Mouse (Mus musculus) induced T-regulatory cell, adult 2 months (primary cell): Measurements from ENCODE around the gene Sarm1.

Experiments
- DNase-seq: peaks from one replicate; pipeline ENCODE4 v3.0.0-alpha.2; 2012; ENCODE audit warnings: low read depth

Sarm1 gene

DNA sequence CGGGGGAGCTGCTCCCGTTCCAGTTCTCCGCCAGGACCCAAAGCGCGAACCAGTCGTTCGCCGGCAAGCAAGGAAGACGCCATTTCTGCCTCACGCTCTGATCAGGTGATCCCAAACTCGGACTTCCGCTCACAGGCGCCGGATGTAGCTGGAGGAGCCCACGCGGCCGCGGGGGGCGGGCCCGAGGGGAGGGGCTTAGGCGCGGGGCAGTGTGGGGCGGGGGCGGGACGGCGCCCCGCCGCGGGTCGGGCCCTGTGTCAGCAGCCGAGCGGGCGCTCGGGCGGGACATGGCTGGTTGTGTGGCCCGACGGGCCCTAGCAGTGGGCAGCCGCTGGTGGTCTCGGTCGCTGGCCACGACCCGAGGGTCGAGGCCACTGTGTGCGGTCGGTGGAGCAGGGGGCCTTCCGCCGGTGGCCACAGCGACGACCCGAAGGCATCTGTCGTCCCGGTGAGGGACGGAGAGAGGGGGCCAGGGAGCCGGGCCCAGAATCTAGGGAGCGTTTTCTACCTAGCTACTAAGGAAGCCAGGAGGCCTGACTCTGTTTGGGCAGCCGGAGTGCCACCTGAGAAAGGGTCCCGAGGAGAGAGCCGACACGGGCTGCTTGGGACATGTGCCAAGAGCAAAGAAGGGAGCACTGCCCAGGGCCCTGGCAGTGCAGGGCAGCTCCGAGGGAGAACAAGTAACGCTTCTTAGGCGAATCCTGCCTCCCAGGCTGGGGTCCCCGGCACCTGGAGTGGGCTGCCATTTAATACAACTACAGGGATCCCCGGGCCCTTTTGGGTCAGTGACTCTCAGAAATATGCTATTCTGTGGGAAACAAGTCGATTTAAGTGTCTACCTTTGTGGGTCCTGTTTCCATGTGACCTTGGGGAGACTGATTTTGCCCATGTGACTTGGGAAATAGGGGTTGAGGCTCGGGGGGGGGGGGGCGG lies 14.7 kb upstream of the Sarm1 start, which contains the start of the genes Tmem199 and Poldip2:
TSS of gene Tmem199 (minus strand) at position 148 of the 933 bp plus-strand sequence.
TSS of gene Poldip2 (plus strand) at position 169 of the 933 bp plus-strand sequence.
- DNase-seq: peak; percentile 96

DNA sequence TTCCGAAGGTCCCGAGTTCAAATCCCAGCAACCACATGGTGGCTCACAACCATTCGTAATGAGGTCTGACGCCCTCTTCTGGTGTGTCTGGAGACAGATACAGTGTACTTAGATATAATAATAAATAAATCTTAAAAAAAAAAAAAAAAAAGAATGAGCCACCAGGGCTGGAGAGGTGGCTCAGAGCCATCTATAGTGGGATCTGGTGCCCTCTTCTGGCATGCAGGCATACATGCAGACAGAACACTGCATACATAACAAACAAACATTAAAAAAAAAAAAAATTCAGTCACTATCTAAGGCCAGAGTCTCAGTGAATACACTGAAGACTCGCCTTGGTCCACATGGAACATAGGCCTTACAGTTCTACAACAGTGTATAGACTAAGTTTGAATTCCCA lies 11.6 kb upstream of the Sarm1 start:
- DNase-seq: peak; percentile 65

DNA sequence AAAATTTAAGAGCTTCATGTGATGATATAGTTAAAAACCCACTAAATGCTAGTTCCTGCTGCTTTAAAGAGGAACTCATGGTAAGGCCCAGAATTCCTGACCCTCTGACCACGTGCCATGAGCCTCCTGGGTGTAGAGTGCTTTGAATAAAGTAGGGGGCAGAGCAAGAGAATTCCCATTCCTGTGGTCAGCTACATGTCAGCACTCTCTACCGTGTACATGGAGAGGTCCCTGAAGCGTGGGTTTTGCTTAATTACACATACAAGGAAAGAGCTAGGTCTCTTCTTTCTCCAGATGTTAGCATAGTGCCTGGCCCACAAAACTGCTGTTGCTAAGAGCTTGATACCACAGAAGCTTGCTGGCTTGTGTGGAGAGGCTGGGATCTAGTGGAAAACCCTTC lies 7.9 kb upstream of the Sarm1 start:
- no peak for DNase-seq

DNA sequence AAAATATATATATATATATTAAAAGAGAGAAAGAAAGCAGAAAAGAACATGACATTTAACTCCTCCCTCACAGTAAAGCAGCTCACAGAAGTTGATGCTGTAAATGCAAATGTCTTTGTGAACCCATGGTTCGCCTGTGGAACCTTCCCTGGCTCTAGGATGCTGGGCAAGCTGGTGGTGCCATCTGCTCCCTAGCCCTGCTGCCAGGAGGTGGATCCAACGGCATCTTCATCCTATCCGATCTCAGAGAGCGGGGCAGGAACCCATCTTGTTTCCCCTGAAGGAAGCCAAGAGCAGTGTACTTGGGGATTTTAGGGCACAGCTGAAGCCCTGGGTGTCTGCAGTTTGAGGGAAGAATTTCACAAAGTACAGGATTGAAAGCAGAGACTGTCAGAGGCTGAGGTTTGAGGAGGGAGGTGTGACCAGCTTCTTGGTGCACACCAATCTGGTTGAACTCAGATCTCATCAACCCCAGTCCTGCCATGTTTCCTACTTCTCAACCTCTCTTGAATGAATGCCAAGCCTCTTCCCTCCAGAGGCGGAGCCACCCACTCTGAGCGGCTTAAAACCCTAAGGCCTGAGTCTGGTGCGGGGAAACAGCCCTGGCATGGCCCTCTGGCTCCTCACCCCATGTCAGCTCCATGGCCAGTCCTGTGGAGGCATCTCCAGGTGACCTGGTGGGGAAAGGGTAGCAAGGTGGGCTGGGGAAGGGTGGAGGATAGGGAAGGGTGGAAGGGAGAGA lies 5.5 kb upstream of the Sarm1 start, which contains the start of gene Sebox:
TSS of gene Sebox (plus strand) at position 539 of the 742 bp plus-strand sequence.
- DNase-seq: no peak

DNA sequence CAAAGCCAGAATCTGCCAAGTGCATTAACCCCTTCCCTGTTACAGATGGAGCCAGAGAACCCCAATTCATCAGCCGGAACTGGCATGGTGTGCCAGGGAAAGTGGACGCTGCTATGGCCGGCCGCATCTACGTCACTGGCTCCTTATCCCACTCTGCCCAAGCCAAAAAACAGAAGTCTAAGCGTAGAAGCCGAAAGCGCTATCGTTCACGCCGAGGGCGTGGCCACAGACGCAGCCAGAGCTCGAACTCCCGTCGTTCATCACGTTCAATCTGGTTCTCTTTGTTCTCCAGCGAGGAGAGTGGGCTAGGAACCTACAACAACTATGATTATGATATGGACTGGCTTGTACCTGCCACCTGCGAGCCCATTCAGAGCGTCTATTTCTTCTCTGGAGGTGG lies 4.0 kb upstream of the Sarm1 start:
- no peak for DNase-seq

DNA sequence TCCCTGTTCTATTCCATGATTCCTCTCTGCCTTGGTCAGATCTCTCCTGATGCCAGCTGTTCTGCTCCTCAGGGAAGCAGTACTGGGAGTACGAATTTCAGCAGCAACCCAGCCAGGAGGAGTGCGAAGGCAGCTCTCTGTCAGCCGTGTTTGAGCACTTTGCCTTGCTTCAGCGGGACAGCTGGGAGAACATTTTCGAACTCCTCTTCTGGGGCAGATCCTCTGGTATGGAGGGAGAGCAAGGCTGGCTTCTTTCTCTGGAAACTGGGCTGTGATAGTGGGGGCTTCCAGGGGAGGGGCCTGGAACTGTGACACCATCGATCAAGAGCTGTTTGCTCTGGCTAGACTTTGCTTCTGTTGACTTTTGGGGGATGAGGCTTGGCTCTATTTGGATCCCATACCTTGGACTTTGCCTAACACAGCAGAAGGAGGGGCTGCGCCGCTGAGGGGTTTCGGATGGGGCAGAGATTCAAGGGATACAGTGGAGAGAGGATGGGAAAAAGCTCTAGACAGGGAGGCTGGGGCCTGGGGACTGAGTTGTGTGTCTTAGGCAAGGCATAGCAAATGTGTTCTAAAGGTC lies 3.2 kb upstream of the Sarm1 start:
- DNase-seq: no peak

DNA sequence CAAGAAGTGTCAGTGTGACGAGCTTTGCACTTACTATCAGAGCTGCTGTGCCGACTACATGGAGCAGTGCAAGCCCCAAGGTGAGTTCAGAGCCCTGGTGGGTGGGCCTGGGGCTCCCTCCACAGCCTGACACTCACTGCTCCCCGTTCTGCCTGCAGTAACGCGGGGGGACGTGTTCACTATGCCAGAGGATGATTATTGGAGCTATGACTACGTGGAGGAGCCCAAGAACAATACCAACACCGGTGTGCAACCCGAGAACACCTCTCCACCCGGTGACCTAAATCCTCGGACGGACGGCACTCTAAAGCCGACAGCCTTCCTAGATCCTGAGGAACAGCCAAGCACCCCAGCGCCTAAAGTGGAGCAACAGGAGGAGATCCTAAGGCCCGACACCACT lies 2.0 kb upstream of the Sarm1 start:
- DNase-seq: no peak

DNA sequence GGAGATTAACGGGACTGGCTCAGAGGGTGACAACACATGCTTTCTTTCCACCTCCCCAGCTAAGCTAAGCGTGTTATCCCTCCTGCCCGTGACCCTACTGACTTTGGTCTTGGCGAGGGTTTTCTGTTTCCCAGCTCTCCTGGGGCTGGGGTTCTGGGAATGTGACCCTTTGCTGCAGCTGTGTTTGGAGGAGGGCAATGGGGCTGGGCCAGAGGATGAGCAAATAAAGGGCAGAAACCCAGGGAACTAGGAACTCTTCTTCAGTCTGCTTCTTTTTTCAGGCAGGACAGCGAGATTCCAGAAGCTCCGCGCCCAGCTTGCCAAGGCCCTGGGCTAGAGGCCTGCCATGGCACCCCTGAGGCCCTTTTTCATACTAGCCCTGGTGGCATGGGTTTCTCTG lies 1.4 kb upstream of the Sarm1 start, which contains the start of gene Vtn:
TSS of gene Vtn (plus strand) at position 88 of the 400 bp plus-strand sequence.
- DNase-seq: no peak

DNA sequence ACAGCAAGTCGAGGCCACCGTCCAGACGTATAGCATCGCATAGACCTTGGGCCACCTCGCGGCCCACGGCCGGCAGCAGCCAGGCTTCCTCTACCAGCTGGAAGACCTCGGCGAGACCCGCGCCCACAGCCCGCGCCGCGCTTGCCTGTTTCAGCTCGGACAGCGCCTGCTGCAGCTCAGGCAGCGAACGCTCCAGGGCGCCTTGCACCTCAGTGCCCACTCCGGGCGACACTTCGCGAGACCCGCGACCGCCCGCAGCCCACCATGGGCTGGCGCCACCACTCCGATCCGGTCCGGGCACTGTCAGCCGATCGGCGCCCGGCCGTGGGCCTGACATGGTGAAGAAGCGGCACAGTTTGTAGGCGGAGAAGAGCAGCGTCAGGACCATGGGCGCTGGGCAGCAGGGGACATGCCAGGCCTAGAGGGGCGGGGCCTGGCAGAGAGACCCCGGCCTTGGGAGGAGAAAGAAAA lies 448 bp downstream of the Sarm1 start:
- DNase-seq: no peak

DNA sequence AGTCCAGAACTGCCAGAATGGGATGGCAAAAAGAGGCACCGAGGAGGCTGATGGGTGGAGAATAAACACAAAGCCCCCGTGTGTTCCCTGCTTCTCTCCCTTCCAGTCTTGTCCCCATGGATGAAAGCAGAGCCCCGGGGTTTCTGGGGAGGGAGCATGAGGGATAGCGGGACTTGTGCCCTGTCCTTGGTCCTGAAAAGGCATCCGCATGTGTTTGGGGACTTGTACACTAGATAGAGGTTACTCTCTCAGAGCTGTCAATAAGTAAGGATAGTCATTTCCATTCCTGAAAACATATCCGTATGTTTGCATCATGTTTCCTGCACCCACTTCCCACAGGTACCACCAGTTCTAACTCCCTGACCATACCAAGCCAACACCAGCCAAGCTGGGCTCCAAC lies 1.6 kb downstream of the Sarm1 start:
- peak; percentile 69 for DNase-seq

DNA sequence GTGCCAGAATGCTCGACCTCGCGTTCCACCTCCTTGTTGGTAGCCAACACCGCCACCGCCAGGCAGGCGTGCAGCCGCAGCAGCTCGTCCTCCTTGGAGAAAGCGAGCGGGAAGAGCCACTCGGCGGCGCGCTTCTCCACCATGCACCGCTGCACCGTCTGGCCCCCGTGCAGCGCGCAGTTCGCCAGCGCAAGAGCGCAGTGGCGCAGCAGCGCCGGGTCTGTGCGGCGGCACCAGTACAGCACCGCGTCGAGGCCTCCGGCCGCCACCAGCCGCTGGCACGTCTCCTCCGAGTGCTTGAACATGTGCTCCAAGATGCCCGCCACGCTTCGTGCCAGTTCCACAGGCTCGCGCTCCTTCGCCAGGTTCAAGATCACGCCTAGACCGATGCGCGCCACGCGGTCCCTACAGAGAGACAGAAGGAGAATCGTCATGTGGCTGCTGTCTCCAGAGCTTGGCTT lies 6.7 kb downstream of the Sarm1 start:
- no peak for DNase-seq

DNA sequence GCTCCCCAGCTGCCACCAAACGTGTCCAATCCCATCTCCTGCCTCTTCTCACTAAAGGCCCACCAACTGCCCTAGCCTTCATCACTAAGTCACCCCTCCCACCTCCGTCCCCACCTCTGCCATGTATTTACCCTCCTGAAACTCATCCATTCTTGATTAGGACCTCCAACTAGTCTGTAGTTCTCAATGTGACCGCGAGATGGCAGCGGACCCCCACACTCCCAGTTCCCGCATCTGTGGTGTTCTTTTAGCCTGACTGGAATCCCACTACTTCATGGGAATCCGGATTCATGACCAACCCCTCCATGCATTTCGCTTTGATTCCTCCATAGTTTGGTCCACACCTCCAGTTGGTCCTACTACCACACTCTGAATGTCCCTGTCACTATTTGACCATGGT lies 9.4 kb downstream of the Sarm1 start:
- DNase-seq: peak; percentile 75

DNA sequence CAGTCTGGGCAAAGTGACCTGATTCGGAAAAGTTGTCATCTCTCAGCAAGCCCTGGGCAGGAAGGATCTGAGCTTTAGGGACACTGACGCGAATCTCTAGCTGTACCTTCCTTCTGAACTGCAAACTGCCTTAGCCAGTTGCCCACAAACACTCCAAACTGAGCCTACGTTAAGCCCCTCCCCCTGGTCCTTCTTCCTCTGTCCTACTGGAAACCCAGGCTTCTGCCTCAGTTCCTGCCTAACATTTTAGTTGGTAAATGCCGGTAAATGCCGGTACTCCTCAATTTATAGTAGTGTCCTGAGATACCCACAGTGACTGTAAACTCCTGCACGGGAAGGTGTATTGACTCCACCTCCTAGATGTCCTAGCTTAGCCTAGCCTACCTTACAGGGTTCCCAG lies 13.9 kb downstream of the Sarm1 start:
- no peak for DNase-seq

DNA sequence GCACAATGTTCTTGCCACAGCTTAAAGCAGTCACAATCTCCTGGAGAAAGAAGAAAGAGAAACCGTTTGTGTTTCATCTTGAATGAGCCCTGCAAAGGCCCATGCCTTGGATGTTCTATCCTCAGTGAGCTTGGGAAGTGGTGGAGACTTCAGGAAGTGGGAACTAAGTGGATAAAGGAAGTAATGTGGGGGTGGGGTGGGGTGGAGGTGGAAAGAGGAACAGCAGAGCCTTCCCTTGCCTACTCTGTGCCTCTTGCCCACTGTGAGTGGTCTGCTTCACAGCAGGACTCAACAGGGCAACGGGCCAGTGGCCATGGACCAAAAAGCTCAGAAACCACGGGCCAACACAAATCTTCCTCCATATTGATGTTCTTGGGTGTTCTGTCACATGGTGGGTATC lies 22.3 kb downstream of the Sarm1 start:
- DNase-seq: no peak

DNA sequence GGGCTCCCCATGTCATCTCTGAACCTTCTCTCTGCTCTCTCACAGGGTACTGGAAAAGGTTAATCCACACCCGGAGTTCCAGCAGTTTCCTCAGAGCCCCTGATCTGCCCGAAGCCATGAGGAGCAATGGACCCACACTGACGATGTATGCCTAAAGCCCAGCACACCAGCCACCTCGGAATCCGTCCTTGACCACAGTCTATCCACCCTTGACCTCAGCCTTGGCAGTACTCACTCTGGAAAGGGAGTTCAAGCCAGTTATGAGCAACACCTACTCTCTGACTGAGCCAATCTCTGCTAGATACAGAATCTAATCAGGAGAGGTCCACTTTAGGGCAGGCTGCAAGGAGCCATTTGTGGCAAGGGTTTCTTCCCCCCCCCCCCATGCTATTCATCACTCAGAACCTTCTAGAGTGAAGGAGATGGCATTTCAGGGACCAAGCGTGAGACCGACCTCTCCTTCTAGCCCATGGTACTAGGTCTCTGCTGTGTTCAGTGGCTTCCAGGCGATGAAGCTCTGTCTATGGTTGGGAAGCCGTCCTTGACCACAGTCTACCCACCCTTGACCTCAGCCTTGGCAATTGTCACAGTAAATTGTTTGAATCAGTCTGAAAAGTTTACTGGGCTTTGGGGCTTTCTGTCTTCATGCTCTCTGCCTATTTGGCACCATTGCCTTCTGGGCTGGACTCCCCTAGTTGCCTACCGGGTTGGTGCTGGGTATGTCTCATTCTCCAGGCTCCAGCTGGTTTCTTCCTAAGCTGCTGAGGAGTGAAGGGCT lies 26.0 kb downstream of the Sarm1 start:
- DNase-seq: no peak

DNA sequence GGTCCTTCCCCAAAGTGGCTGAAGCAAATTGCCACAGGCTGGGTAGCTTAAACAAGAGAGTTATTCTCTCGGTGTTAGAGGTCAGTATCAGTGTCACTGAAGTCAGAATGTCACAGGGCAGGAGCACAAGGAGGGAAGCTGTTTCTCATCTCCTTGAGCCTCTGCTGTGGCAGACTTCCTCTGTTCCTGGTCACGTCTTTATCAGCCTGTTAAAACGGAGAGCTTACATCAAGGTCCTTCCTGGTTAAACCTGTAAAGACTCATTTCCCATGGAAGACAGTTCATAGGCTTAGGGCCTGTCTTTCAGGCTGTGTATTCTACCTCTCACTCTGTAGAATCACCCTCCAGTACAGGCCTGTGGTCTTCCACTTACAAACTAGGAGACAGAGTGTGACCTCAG lies 29.6 kb downstream of the Sarm1 start:
- no peak for DNase-seq

DNA sequence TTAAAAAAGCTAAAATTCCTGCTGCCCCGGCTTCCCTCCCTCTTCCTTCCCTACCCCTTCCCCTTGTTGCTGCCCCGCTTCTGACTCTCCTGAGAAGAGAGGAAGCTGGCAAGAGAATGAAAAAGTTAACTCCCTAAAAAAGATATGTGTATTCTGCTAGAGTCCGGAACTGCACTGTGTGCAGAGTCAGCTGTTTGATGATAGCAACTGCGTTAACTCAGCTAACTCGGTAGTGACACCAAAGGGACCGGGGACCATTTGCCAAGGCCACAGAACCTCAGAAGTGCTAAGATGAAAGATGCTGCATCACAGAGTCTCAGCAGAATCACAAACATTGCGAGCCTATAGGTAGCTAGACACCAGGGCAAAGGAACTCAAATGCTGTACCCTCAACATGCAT lies 30.0 kb downstream of the Sarm1 start:
- no peak for DNase-seq

DNA sequence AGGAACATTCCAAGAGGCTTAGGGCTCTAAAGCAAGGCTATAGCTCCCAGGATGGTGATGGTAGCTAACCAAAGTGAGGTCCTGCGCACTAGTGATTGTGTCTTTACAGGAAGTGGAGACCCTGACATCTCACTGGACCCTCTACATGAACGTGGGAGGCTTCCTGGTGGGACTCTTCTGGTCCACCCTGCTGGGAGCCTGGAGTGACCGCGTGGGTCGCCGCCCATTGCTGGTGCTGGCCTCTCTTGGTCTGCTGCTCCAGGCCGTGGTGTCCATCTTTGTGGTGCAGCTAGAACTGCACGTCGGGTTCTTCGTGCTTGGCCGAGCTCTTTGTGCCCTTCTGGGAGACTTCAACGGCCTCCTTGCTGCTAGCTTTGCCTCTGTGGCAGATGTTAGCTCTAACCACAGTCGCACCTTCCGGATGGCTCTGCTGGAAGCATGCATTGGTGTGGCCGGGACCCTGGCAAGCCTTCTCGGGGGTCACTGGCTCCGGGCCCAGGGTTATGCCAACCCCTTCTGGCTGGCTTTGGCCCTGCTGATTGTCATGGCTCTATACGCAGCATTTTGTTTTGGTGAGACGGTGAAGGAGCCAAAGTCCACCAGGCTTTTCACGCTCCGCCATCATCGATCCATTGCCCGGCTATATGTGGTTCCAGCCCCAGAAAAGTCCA lies 31.2 kb downstream of the Sarm1 start:
- no peak for DNase-seq

DNA sequence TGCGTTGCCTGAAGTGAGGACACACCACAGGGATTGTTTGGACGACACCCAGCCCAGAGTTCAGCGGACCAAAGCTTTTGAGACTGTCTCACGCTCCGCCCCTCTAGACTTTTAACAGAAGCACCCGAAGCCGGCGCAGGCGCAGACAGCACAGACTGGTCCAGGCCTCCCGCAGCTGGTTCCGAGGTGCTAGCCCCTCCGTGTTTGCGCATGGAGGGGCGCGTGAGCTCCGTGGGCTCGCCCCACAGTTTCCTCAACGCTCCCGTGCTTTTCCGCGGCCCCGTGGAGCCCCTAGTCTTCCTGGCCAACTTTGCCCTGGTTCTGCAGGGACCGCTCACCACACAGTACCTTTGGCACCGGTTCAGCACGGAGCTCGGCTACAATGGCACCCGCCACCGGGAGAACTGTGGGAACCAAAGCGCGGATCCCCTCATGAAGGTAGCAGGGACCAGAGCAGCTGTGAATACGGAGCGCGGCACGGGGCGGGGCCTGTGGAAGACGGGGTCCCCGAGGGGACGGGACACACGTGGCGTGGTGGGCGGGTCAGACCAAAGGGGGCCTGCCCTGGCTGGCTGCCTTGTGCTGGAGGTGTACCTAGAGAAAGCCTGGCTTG lies 31.9 kb downstream of the Sarm1 start, which contains the start of gene Slc46a1:
TSS of gene Slc46a1 (plus strand) at position 130 of the 613 bp plus-strand sequence.
- DNase-seq: peak; percentile 68

DNA sequence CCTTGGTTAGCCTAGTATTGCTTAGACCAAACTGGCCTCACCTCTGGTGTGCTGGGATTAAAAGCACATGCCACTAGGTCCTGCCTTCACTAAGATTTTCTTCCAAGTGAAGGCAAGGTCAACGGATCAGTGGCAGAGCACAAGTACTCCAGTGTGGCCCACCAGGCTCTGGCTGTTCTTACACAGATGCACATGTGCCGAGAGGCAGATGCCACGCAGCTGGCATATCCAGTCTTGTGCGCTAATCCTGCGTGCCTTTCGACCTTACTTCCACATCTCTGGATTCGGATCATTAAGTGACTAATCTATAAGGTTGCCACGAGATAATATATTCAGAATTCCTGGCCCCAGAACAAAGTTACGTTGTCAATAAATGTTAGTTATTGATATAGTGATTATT lies 32.4 kb downstream of the Sarm1 start:
- no peak for DNase-seq
